Mouse (Mus musculus): ENCODE results near the gene Lgals7. TPM values are rescaled to one million over a fixed set of nuclear protein-coding genes. Genes with fewer than 3 reads are reported as not detected.

Gene Lgals7
- polyA plus RNA-seq, 1 experiment = not detected

- TF ChIP-seq CTCF (IDR thresholded peaks at IDR 0.05; ENCODE audit: control insufficient read depth, insufficient read depth, low read length) (no peak), POLR2A (IDR thresholded peaks at IDR 0.05; ENCODE audit: borderline replicate concordance, control insufficient read depth, low read depth, low read length) (no peak)
- 82% methylated on average over 6 of the region's 6 CpGs for WGBS
- peaks cover 11% of the 10 kb centered on the region for H3K4me1 ChIP-seq (ENCODE audit: control insufficient read depth, insufficient read depth, low read length)
These were observed 29.8 kb upstream of the Lgals7 start, which contains the start of gene Lgals4 for GRCm38 (mm10) chr7:28833723-28834347. Lgals4 (plus strand) TSS chr7:28833854.

GRCm38 (mm10) chr7:28836936-28837335 lies 26.7 kb upstream of the Lgals7 start:
- no peak overlapping the region for H3K27ac ChIP-seq (ENCODE audit: control insufficient read depth, insufficient read depth, low read depth, low read length, poor library complexity)
- 87% methylated on average over 5 of the region's 5 CpGs for WGBS
- H3K4me3 ChIP-seq (replicated peaks; ENCODE audit: control insufficient read depth, low read depth, low read length) = no peak overlapping the region
- TF ChIP-seq POLR2A (IDR thresholded peaks at IDR 0.05; ENCODE audit: borderline replicate concordance, control insufficient read depth, low read depth, low read length) (no peak), CTCF (IDR thresholded peaks at IDR 0.05; ENCODE audit: control insufficient read depth, insufficient read depth, low read length) (no peak)
- H3K4me1 ChIP-seq (ENCODE audit: control insufficient read depth, insufficient read depth, low read length) = peaks cover 5% of the 10 kb centered on the region

More at GRCm38 (mm10) chr7:28833723-28834347, 29.8 kb upstream of the Lgals7 start, which contains the start of gene Lgals4:
- Histone ChIP-seq H3K27ac (ENCODE audit: control insufficient read depth, insufficient read depth, low read depth, low read length, poor library complexity) (peak within 1 kb of the TSS; percentile 28; the same call in 1 of the 2 replicates), H3K4me3 (replicated peaks; ENCODE audit: control insufficient read depth, low read depth, low read length) (no peak within 1 kb of the TSS)

- TF ChIP-seq CTCF (IDR thresholded peaks at IDR 0.05; ENCODE audit: control insufficient read depth, insufficient read depth, low read length) (no peak), POLR2A (IDR thresholded peaks at IDR 0.05; ENCODE audit: borderline replicate concordance, control insufficient read depth, low read depth, low read length) (0 out of 2 replicates have a peak, but pooled peaks have one; percentile 9)
- H3K27ac ChIP-seq (ENCODE audit: control insufficient read depth, insufficient read depth, low read depth, low read length, poor library complexity) = peak overlapping the region; percentile 86
- peaks cover 3% of the 10 kb centered on the region for H3K4me1 ChIP-seq (ENCODE audit: control insufficient read depth, insufficient read depth, low read length)
- H3K4me3 ChIP-seq (replicated peaks; ENCODE audit: control insufficient read depth, low read depth, low read length) = no peak overlapping the region
- 48% methylated on average over 9 of the region's 9 CpGs for WGBS
These were observed 25.3 kb upstream of the Lgals7 start for GRCm38 (mm10) chr7:28838331-28838730.

GRCm38 (mm10) chr7:28847273-28847672 lies 16.4 kb upstream of the Lgals7 start:
- H3K4me1 ChIP-seq (ENCODE audit: control insufficient read depth, insufficient read depth, low read length) = no peaks in the 10 kb centered on the region
- TF ChIP-seq POLR2A (IDR thresholded peaks at IDR 0.05; ENCODE audit: borderline replicate concordance, control insufficient read depth, low read depth, low read length) (no peak), CTCF (IDR thresholded peaks at IDR 0.05; ENCODE audit: control insufficient read depth, insufficient read depth, low read length) (no peak)
- no peak overlapping the region for H3K27ac ChIP-seq (ENCODE audit: control insufficient read depth, insufficient read depth, low read depth, low read length, poor library complexity)
- H3K4me3 ChIP-seq (replicated peaks; ENCODE audit: control insufficient read depth, low read depth, low read length) = no peak overlapping the region
- WGBS = 74% methylated on average over 1 of the region's 1 CpGs

- 45% methylated on average over 1 of the region's 1 CpGs for WGBS
- TF ChIP-seq CTCF (IDR thresholded peaks at IDR 0.05; ENCODE audit: control insufficient read depth, insufficient read depth, low read length) = no peak
- Histone ChIP-seq H3K4me3 (replicated peaks; ENCODE audit: control insufficient read depth, low read depth, low read length) (no peak overlapping the region), H3K27ac (ENCODE audit: control insufficient read depth, insufficient read depth, low read depth, low read length, poor library complexity) (no peak overlapping the region), H3K4me1 (ENCODE audit: control insufficient read depth, insufficient read depth, low read length) (no peaks in the 10 kb centered on the region)
These were observed 13.9 kb upstream of the Lgals7 start for GRCm38 (mm10) chr7:28849700-28850236.

- TF ChIP-seq POLR2A (IDR thresholded peaks at IDR 0.05; ENCODE audit: borderline replicate concordance, control insufficient read depth, low read depth, low read length) = no peak
- TF ChIP-seq CTCF (IDR thresholded peaks at IDR 0.05; ENCODE audit: control insufficient read depth, insufficient read depth, low read length) = no peak
- Histone ChIP-seq H3K27ac (ENCODE audit: control insufficient read depth, insufficient read depth, low read depth, low read length, poor library complexity) (no peak overlapping the region), H3K4me1 (ENCODE audit: control insufficient read depth, insufficient read depth, low read length) (no peaks in the 10 kb centered on the region), H3K4me3 (replicated peaks; ENCODE audit: control insufficient read depth, low read depth, low read length) (no peak overlapping the region)
- WGBS = 73% methylated on average over 4 of the region's 4 CpGs
These were observed 13.0 kb upstream of the Lgals7 start for GRCm38 (mm10) chr7:28850642-28851041.

GRCm38 (mm10) chr7:28859953-28860352 lies 3.7 kb upstream of the Lgals7 start:
- no peak for TF ChIP-seq CTCF (IDR thresholded peaks at IDR 0.05; ENCODE audit: control insufficient read depth, insufficient read depth, low read length)
- TF ChIP-seq POLR2A (IDR thresholded peaks at IDR 0.05; ENCODE audit: borderline replicate concordance, control insufficient read depth, low read depth, low read length) = no peak
- no peaks in the 10 kb centered on the region for H3K4me1 ChIP-seq (ENCODE audit: control insufficient read depth, insufficient read depth, low read length)
- 92% methylated on average over 2 of the region's 2 CpGs for WGBS
- no peak overlapping the region for H3K4me3 ChIP-seq (replicated peaks; ENCODE audit: control insufficient read depth, low read depth, low read length)
- H3K27ac ChIP-seq (ENCODE audit: control insufficient read depth, insufficient read depth, low read depth, low read length, poor library complexity) = no peak overlapping the region

GRCm38 (mm10) chr7:28860898-28861297 lies 2.8 kb upstream of the Lgals7 start:
- no peaks in the 10 kb centered on the region for H3K4me1 ChIP-seq (ENCODE audit: control insufficient read depth, insufficient read depth, low read length)
- H3K4me3 ChIP-seq (replicated peaks; ENCODE audit: control insufficient read depth, low read depth, low read length) = no peak overlapping the region
- no peak overlapping the region for H3K27ac ChIP-seq (ENCODE audit: control insufficient read depth, insufficient read depth, low read depth, low read length, poor library complexity)
- WGBS = 88% methylated on average over 6 of the region's 6 CpGs
- no peak for TF ChIP-seq POLR2A (IDR thresholded peaks at IDR 0.05; ENCODE audit: borderline replicate concordance, control insufficient read depth, low read depth, low read length)
- TF ChIP-seq CTCF (IDR thresholded peaks at IDR 0.05; ENCODE audit: control insufficient read depth, insufficient read depth, low read length) = no peak

Data from bone marrow, adult 2 months (tissue).